Mouse (Mus musculus) embryonic facial prominence, embryonic 13.5 days (tissue): Measurements from ENCODE around the gene Pla2g5. TPM values are rescaled to one million over a fixed set of nuclear protein-coding genes. Genes with fewer than 3 reads are reported as not detected.

Experiments used
- ATAC-seq: fragments of 200-750 bp; cut with Nextera tagmentation; 2 replicates; pipeline ENCODE4 v1.8.0; 2017; ENCODE audit warnings: low read depth; ENCODE audit not compliant: insufficient number of reproducible peaks, insufficient read depth, low FRiP score, low TSS enrichment
- H3K27ac ChIP-seq: fragments of 300-500 bp; sonication (generic); 2 replicates; pipeline ENCODE4 v1.5.1; 2015; ENCODE audit warnings: moderate library complexity, mild to moderate bottlenecking, inconsistent platforms
- H3K27me3 ChIP-seq: fragments of 300-500 bp; sonication (generic); 2 replicates; pipeline ENCODE4 v1.6.1; 2015; ENCODE audit warnings: mild to moderate bottlenecking, inconsistent platforms
- H3K36me3 ChIP-seq: fragments of 300-500 bp; sonication (generic); 2 replicates; pipeline ENCODE4 v1.6.1; 2015; ENCODE audit warnings: mild to moderate bottlenecking, inconsistent platforms
- H3K4me1 ChIP-seq: fragments of 300-500 bp; sonication (generic); 2 replicates; pipeline ENCODE4 v1.6.1; 2015; ENCODE audit warnings: inconsistent platforms
- H3K4me2 ChIP-seq: fragments of 300-500 bp; sonication (generic); 2 replicates; pipeline ENCODE4 v1.6.1; 2015; ENCODE audit warnings: moderate library complexity, mild to moderate bottlenecking, inconsistent platforms
- H3K4me3 ChIP-seq: fragments of 300-500 bp; sonication (generic); 2 replicates; pipeline ENCODE4 v1.5.1; 2015; ENCODE audit warnings: mild to moderate bottlenecking, inconsistent platforms
- H3K9ac ChIP-seq: fragments of 300-500 bp; sonication (generic); 2 replicates; pipeline ENCODE4 v1.6.1; 2015; ENCODE audit warnings: mild to moderate bottlenecking, inconsistent platforms
- H3K9me3 ChIP-seq: fragments of 300-500 bp; sonication (generic); 2 replicates; pipeline ENCODE4 v1.6.1; 2016; ENCODE audit warnings: inconsistent platforms
- WGBS: fragments of 180-500 bp; shearing (Covaris S2); methylation state at CpG from one replicate; pipeline ENCODE4 v1.1.7; 2015; ENCODE audit warnings: mixed read lengths; 5-methylcytosine and 5-hydroxymethylcytosine counted together
- polyA plus RNA-seq: library from polyadenylated mRNA; unstranded; fragments of >200 nt; fragmentation: Nextera tagmentation; extraction: Ambion mirVana; gene quantifications from 2 replicates; pipeline ENCODE4 v1.2.1, GENCODE M21; 2015

Gene Pla2g5
- polyA plus RNA-seq, 1 experiment from 2014 or later = 0.53 TPM

DNA sequence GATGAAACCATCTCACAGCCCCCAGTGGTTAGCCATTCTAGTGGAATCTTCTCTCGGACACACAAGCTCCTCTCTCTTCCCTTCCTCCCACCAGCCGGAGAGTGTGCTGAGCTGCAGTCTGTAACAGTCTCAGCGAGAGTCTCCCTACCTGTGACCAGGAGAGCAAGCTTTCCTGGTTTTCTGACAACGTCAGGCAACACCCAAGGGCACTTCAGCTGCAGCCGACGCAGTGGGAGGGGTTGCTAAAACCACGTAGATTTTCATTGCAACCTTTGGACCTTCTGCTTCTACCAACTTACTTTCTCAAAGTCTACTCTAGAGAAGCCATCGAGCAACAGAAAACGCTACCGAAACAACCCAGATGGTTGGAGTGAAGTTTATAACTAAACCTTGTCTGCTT is 91.3 kb downstream of the Pla2g5 start:
- ATAC-seq = no peak
- Histone ChIP-seq H3K4me3 (no peak overlapping the region), H3K36me3 (no peaks in the 10 kb centered on the region), H3K4me1 (no peaks in the 10 kb centered on the region), H3K4me2 (no peak overlapping the region), H3K9ac (no peak overlapping the region), H3K9me3 (no peaks in the 10 kb centered on the region), H3K27me3 (no peaks in the 10 kb centered on the region), H3K27ac (no peak overlapping the region)
- 78% methylated on average over 10 of the region's 10 CpGs for WGBS

DNA sequence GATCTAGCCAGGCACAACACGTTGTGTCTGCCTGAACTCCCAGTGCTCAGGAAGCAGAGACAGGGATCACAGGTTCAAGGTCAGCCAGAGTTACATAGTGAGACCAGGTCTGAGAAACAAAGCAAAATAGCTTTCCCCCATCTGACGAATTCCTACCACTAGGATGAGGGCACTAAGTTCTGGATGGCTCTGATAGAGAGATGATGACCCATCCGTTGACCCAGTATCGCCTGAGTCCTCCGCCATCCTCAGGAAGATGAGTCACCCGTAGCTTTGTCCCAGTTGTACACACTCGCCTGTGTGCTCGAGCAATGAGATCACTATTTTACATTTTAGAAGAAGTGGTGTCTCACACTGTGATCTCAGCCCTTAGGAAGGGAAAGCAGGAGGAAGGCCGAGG is 101.0 kb downstream of the Pla2g5 start:
- no peaks in the 10 kb centered on the region for H3K36me3 ChIP-seq
- no peak overlapping the region for H3K4me2 ChIP-seq
- no peak overlapping the region for H3K4me3 ChIP-seq
- H3K9me3 ChIP-seq = no peaks in the 10 kb centered on the region
- no peak overlapping the region for H3K9ac ChIP-seq
- no peak overlapping the region for H3K27ac ChIP-seq
- H3K27me3 ChIP-seq = no peaks in the 10 kb centered on the region
- no peaks in the 10 kb centered on the region for H3K4me1 ChIP-seq
- no peak for ATAC-seq
- 77% methylated on average over 9 of the region's 9 CpGs for WGBS

DNA sequence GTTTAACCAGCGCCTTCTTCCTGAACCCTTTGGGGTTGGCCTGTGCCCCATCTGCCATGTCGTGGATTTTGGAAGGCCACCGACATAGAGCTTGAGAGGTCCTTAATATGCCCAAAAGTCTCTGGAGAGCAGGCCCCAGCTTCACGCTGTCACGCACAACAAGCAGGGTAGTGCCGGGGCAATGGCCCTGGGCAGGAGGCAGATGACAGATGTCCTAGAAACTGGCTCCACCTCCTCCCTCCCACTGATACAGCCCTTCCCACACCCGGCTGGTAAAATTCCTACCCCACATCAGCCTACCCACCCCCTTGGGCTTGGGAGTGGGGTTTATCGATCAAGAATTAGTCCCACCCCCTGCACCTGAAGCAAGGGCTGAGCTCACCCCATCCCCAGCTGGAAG is 105.9 kb downstream of the Pla2g5 start, which contains the start of gene Pla2g2f:
Pla2g2f (minus strand) TSS at position 211 of the 400 bp plus-strand sequence.
- no peak for ATAC-seq
- no peak within 1 kb of the TSS for H3K4me2 ChIP-seq
- no peaks in the 10 kb centered on the region for H3K27me3 ChIP-seq
- no peaks in the 10 kb centered on the region for H3K4me1 ChIP-seq
- H3K9me3 ChIP-seq = peaks cover 4% of the 10 kb centered on the region; the same call in 1 of the 2 replicates
- no peak within 1 kb of the TSS for H3K27ac ChIP-seq
- 76% methylated on average over 8 of the region's 8 CpGs for WGBS
- H3K9ac ChIP-seq = no peak within 1 kb of the TSS
- no peaks in the 10 kb centered on the region for H3K36me3 ChIP-seq
- H3K4me3 ChIP-seq = no peak within 1 kb of the TSS

DNA sequence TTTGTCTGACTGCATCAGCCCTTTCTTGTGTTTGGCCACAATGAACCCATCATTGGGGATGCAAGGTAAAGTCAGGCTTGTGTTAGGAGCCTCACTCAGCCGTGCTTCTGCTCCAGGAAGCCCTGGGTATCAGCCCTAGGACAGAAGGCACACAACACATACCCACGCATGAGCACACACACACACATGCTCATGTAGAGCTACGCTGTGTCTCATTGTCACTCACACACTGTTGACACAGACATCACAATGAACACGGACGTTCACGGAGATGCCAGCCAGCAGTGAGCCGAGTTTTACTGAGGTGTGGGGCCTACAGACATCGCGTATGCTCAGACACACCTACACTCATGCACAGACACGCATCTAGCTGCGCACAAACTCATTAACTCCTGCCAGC is 107.3 kb downstream of the Pla2g5 start:
- Histone ChIP-seq H3K9me3 (peaks cover 5% of the 10 kb centered on the region; the same call in 1 of the 2 replicates), H3K4me2 (no peak overlapping the region), H3K4me3 (no peak overlapping the region), H3K9ac (no peak overlapping the region), H3K27ac (no peak overlapping the region; the same call in 1 of the 2 replicates), H3K27me3 (no peaks in the 10 kb centered on the region), H3K4me1 (no peaks in the 10 kb centered on the region), H3K36me3 (no peaks in the 10 kb centered on the region)
- WGBS = 72% methylated on average over 11 of the region's 11 CpGs
- no peak for ATAC-seq

DNA sequence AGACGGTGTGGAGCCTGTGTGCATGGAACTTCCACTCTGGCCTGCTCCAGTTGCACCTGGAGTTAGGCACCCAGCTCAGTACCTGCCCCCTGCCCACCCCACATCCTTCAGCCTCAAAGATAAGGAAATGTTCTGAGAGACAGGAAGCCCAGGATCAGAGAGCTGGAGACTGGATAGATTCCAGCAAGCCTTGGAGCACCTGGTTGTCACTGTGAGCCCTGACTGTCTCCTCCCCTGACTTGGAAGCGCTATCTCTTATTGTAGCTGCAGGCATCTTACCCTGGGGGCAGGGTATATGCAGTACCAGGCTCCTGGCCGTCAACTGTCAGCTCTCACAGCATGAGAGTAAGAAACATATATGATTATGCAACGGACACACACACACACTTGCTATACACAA is 107.8 kb downstream of the Pla2g5 start:
- Histone ChIP-seq H3K9ac (no peak overlapping the region), H3K4me2 (no peak overlapping the region), H3K4me1 (no peaks in the 10 kb centered on the region), H3K4me3 (no peak overlapping the region), H3K27me3 (no peaks in the 10 kb centered on the region), H3K9me3 (peaks cover 5% of the 10 kb centered on the region; the same call in 1 of the 2 replicates), H3K36me3 (no peaks in the 10 kb centered on the region), H3K27ac (0 out of 2 replicates have a peak overlapping the region, but pooled peaks have one; percentile 22)
- 62% methylated on average over 4 of the region's 4 CpGs for WGBS
- no peak for ATAC-seq

DNA sequence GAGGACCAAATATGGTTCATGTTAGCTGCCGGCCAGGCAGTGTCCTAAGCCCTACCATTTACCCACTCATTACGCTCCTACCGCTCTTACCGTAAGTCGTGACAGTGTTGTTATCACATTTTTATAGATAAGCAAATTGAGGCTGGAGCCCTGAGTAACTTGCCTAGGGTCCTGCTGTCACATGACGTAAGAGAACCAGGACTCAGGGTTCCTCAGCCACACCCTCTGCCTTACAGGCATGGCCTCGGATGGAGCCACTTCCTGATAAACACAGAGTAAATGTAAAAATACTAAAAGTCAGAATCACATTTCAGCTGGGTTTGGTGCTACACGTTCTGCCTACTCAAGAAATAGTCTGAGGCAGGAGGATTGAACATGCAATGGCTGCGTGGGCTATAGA is 108.8 kb downstream of the Pla2g5 start:
- no peak overlapping the region for H3K27ac ChIP-seq
- H3K36me3 ChIP-seq = no peaks in the 10 kb centered on the region
- ATAC-seq = no peak
- no peak overlapping the region for H3K4me2 ChIP-seq
- no peak overlapping the region for H3K4me3 ChIP-seq
- H3K9ac ChIP-seq = no peak overlapping the region
- whole genome bisulfite sequencing = 77% methylated on average over 9 of the region's 9 CpGs
- peaks cover 5% of the 10 kb centered on the region; the same call in 1 of the 2 replicates for H3K9me3 ChIP-seq
- H3K27me3 ChIP-seq = no peaks in the 10 kb centered on the region
- H3K4me1 ChIP-seq = no peaks in the 10 kb centered on the region

DNA sequence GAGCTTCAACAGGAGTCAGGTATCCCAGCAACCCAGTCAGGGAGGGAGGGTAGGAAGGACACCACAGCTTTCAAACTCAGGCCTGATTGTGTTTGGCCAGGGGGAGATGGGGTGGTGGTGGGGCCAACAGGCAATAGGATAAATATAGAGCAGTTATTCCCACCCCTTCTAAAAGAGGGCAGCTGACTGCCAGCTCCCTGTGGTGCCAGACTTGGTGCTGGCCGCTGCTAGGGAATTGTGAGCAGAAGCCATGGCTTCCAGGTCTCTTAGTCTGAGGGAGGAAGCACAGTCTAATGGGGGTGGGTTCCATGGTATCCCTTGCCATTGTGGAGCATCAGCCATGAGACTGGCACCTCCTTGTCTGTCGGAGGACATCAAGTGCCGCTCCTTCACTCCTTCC is 109.7 kb downstream of the Pla2g5 start:
- H3K36me3 ChIP-seq = no peaks in the 10 kb centered on the region
- no peak for ATAC-seq

DNA sequence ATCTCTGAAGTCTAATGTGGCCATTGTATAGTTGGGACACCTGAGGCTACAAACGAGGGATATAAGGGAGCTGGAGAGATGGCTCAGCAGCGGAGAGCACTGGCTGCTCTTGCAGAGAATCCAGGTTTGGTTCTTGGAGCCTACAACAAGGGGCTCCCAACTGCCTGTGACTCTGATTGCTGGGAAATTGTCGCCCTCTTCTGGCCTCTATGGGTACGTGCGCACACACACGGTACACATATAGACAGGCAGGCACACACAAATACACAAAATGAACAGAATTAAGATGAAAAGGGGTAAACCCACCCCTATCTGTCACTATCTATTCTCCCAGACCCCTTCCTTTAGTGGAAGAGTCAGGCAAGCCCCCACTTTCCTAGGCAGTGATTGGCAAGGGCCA is 110.7 kb downstream of the Pla2g5 start:
- Histone ChIP-seq H3K36me3 (no peaks in the 10 kb centered on the region), H3K4me2 (no peak overlapping the region), H3K9me3 (peaks cover 5% of the 10 kb centered on the region; the same call in 1 of the 2 replicates), H3K4me3 (no peak overlapping the region), H3K9ac (no peak overlapping the region), H3K27me3 (no peaks in the 10 kb centered on the region; the same call in 1 of the 2 replicates), H3K4me1 (no peaks in the 10 kb centered on the region), H3K27ac (no peak overlapping the region)
- 89% methylated on average over 6 of the region's 6 CpGs for WGBS
- no peak for ATAC-seq

More for the DNA sequence above, 109.7 kb downstream of the Pla2g5 start:
- Histone ChIP-seq H3K4me3 (no peak overlapping the region), H3K4me1 (no peaks in the 10 kb centered on the region), H3K9ac (no peak overlapping the region), H3K27ac (no peak overlapping the region), H3K4me2 (no peak overlapping the region), H3K27me3 (no peaks in the 10 kb centered on the region), H3K9me3 (peaks cover 5% of the 10 kb centered on the region; the same call in 1 of the 2 replicates)
- WGBS = 82% methylated on average over 3 of the region's 3 CpGs

Other genes starting within 250 kb of the Pla2g5 start
- gene Vwa5b1, start 227.6 kb downstream of the Pla2g5 start, polyA plus RNA-seq = 0.03 TPM in 1 of 2 replicates, not detected in the other
- 0.21 and 0.69 TPM in 2 replicates for gene Pla2g2c, start 138.7 kb downstream of the Pla2g5 start, polyA plus RNA-seq
- 0.58 and 0.65 TPM in 2 replicates for gene Ubxn10, start 126.3 kb downstream of the Pla2g5 start, polyA plus RNA-seq
- 1.1 and 1.5 TPM in 2 replicates for gene Pla2g2f, start 105.9 kb downstream of the Pla2g5 start, polyA plus RNA-seq
- gene Pla2g2d, start 87.7 kb downstream of the Pla2g5 start, polyA plus RNA-seq = 0.19 and 0.22 TPM in 2 replicates
- gene Gm13030, start 10.5 kb upstream of the Pla2g5 start, polyA plus RNA-seq = not detected in 2 replicates
- gene Pla2g2e, start 14.5 kb upstream of the Pla2g5 start, polyA plus RNA-seq = not detected in 2 replicates
- gene Otud3, start 50.5 kb upstream of the Pla2g5 start, polyA plus RNA-seq = 2.7 and 2.8 TPM in 2 replicates
- gene Rnf186, start 103.6 kb upstream of the Pla2g5 start, polyA plus RNA-seq = not detected in 2 replicates
- 3.3 and 3.4 TPM in 2 replicates for gene Tmco4, start 109.4 kb upstream of the Pla2g5 start, polyA plus RNA-seq
- 0.22 and 0.51 TPM in 2 replicates for gene Htr6, start 212.1 kb upstream of the Pla2g5 start, polyA plus RNA-seq
- gene Nbl1, start 229.5 kb upstream of the Pla2g5 start, polyA plus RNA-seq = 144 and 187 TPM in 2 replicates